ENCODE assay signal across 12 mouse cellular contexts in the genomic region with DNA sequence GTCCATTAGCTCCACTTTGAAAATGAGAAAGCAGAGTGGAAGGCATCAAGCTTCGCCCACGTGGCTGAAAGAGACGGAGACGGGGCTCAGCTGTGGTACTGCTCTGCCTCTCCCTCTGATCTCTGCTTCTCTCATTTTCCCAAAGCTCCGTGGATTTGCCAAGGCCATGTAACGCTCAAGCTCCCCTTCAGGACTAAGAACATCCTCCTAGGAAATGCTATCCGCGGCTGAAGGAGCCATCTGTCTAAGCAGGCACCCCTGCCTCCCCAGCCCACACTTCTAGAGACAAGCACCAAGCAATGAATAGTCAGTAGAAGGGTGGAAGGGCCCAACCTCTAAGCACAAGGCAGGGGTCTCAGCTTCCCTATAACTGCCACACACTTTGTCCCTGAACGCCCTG.
DNase-seq lines count a peak whose midpoint lies in the region; ATAC-seq and TF ChIP-seq lines count a peak whose summit lies in the region.
"Had no signal": no experiment of that assay in that cellular context is flagged by ENCODE, and none has a peak within 500 bp of the region (broad histone marks: within the 10 kb centered on the region; RNA-seq: fewer than 3 reads in every experiment).

No protein-coding gene starts in this region.

- H3K4me1 ChIP-seq in lung, embryonic 14.5 days (ENCODE audit: insufficient read depth): 0 out of 2 replicates have a peak, but pooled peaks cover 3% of the 10 kb centered on the region
- H3K4me1 ChIP-seq in forebrain, embryonic 13.5 days: peaks cover 39% of the 10 kb centered on the region
- peaks cover 18% of the 10 kb centered on the region for H3K4me1 ChIP-seq in hindbrain, postnatal 0 days (ENCODE audit: insufficient read depth, low read length)
- H3K4me1 ChIP-seq in neural tube, embryonic 15.5 days: peaks cover 38% of the 10 kb centered on the region
- H3K4me1 ChIP-seq in intestine, embryonic 16.5 days (ENCODE audit: control insufficient read depth, insufficient read depth, low read length): no peaks in the 10 kb centered on the region

- H3K27ac ChIP-seq in lung, embryonic 14.5 days (ENCODE audit: low read depth): no peak overlapping the region
- H3K27ac ChIP-seq in forebrain, embryonic 13.5 days: peak overlapping the region; percentile 95
- H3K27ac ChIP-seq in hindbrain, postnatal 0 days: peak overlapping the region; percentile 76
- H3K27ac ChIP-seq in neural tube, embryonic 15.5 days (replicated peaks): peak overlapping the region; percentile 79
- no peak overlapping the region for H3K27ac ChIP-seq in intestine, embryonic 16.5 days (ENCODE audit: low read length)
- H3K27ac ChIP-seq: limb, embryonic 13.5 days; lung, embryonic 15.5 days had no signal

- no peak overlapping the region for H3K4me2 ChIP-seq in lung, embryonic 14.5 days
- no peak overlapping the region for H3K4me2 ChIP-seq in forebrain, embryonic 13.5 days
- no peak overlapping the region for H3K4me2 ChIP-seq in hindbrain, postnatal 0 days (ENCODE audit: low read depth, low read length)
- H3K4me2 ChIP-seq in neural tube, embryonic 15.5 days: no peak overlapping the region
- H3K4me2 ChIP-seq in intestine, embryonic 16.5 days (ENCODE audit: low read depth, low read length): no peak overlapping the region
- H3K4me2 ChIP-seq: limb, embryonic 13.5 days; lung, embryonic 15.5 days had no signal

- no peaks in the 10 kb centered on the region for H3K36me3 ChIP-seq in lung, embryonic 14.5 days (ENCODE audit: insufficient read depth)
- H3K36me3 ChIP-seq in forebrain, embryonic 13.5 days (ENCODE audit: poor library complexity, severe bottlenecking): peaks cover 11% of the 10 kb centered on the region
- no peaks in the 10 kb centered on the region for H3K36me3 ChIP-seq in hindbrain, postnatal 0 days (ENCODE audit: insufficient read depth, low read length)
- no peaks in the 10 kb centered on the region for H3K36me3 ChIP-seq in neural tube, embryonic 15.5 days
- H3K36me3 ChIP-seq in intestine, embryonic 16.5 days (ENCODE audit: control insufficient read depth, insufficient read depth, low read length): no peaks in the 10 kb centered on the region
- H3K36me3 ChIP-seq: lung, embryonic 15.5 days had no signal

- H3K27me3 ChIP-seq in lung, embryonic 14.5 days (ENCODE audit: insufficient read depth, low read length): no peaks in the 10 kb centered on the region
- no peaks in the 10 kb centered on the region for H3K27me3 ChIP-seq in forebrain, embryonic 13.5 days
- no peaks in the 10 kb centered on the region for H3K27me3 ChIP-seq in hindbrain, postnatal 0 days (ENCODE audit: insufficient read depth, low read length)
- no peaks in the 10 kb centered on the region for H3K27me3 ChIP-seq in neural tube, embryonic 15.5 days (replicated peaks)
- no peaks in the 10 kb centered on the region for H3K27me3 ChIP-seq in intestine, embryonic 16.5 days (replicated peaks; ENCODE audit: control insufficient read depth, insufficient read depth, low read length)
- H3K27me3 ChIP-seq: limb, embryonic 13.5 days; lung, embryonic 15.5 days had no signal

- peak; percentile 8; the same call in 1 of the 2 replicates for ATAC-seq in lung, embryonic 14.5 days (ENCODE audit: insufficient read depth)
- no peak for ATAC-seq in forebrain, embryonic 13.5 days
- no peak for ATAC-seq in hindbrain, postnatal 0 days
- no peak for ATAC-seq in neural tube, embryonic 15.5 days (ENCODE audit: low FRiP score)
- ATAC-seq in intestine, embryonic 16.5 days: no peak

- DNase-seq in lung, embryonic 14.5 days: no peak
- no peak for DNase-seq in lung, postnatal 25 days (ENCODE audit: low spot score)
- DNase-seq in hindbrain, postnatal 0 days (ENCODE audit: low spot score): no peak
- DNase-seq in heart, postnatal 25 days (ENCODE audit: low spot score): no peak
- DNase-seq: heart, adult 18-20 months; heart, postnatal 14 days; layer of hippocampus, adult 9-11 months had no signal

- WGBS in lung, embryonic 14.5 days: 62% methylated on average over 9 of the region's 9 CpGs
- WGBS in forebrain, embryonic 13.5 days: 59% methylated on average over 9 of the region's 9 CpGs
- WGBS in hindbrain, postnatal 0 days: 47% methylated on average over 9 of the region's 9 CpGs
- WGBS in neural tube, embryonic 15.5 days: 39% methylated on average over 9 of the region's 9 CpGs
- 75% methylated on average over 9 of the region's 9 CpGs for WGBS in intestine, embryonic 16.5 days

- intact Hi-C loops in heart, postnatal 25 days (cut with DNase I): no loop called here

- H3K4me3 ChIP-seq in lung, embryonic 14.5 days (ENCODE audit: low read depth, low read length): no peak overlapping the region
- H3K4me3 ChIP-seq in forebrain, embryonic 13.5 days: no peak overlapping the region
- H3K4me3 ChIP-seq in hindbrain, postnatal 0 days (ENCODE audit: low read length): no peak overlapping the region
- no peak overlapping the region for H3K4me3 ChIP-seq in neural tube, embryonic 15.5 days (replicated peaks)
- H3K4me3 ChIP-seq in intestine, embryonic 16.5 days (ENCODE audit: low read length): no peak overlapping the region
- H3K4me3 ChIP-seq: limb, embryonic 13.5 days; lung, embryonic 15.5 days had no signal

- no peak overlapping the region for H3K9ac ChIP-seq in lung, embryonic 14.5 days
- no peak overlapping the region for H3K9ac ChIP-seq in forebrain, embryonic 13.5 days
- H3K9ac ChIP-seq in hindbrain, postnatal 0 days (replicated peaks; ENCODE audit: low read length): no peak overlapping the region; the same call in 1 of the 2 replicates
- no peak overlapping the region for H3K9ac ChIP-seq in neural tube, embryonic 15.5 days (replicated peaks)
- no peak overlapping the region for H3K9ac ChIP-seq in intestine, embryonic 16.5 days (ENCODE audit: low read depth, low read length)
- H3K9ac ChIP-seq: limb, embryonic 13.5 days; lung, embryonic 15.5 days had no signal

- no peak for TF ChIP-seq CTCF in lung, embryonic 14.5 days (IDR thresholded peaks at IDR 0.05; ENCODE audit: low read depth)
- TF ChIP-seq CTCF in hindbrain, postnatal 0 days (IDR thresholded peaks at IDR 0.05; ENCODE audit: low read depth): no peak

- H3K9me3 ChIP-seq in lung, embryonic 14.5 days (ENCODE audit: low read depth, low read length): no peaks in the 10 kb centered on the region
- no peaks in the 10 kb centered on the region for H3K9me3 ChIP-seq in forebrain, embryonic 13.5 days (replicated peaks)
- no peaks in the 10 kb centered on the region for H3K9me3 ChIP-seq in hindbrain, postnatal 0 days (ENCODE audit: low read length)
- no peaks in the 10 kb centered on the region for H3K9me3 ChIP-seq in neural tube, embryonic 15.5 days (replicated peaks)
- H3K9me3 ChIP-seq in intestine, embryonic 16.5 days (ENCODE audit: control insufficient read depth, low read length): no peaks in the 10 kb centered on the region
- H3K9me3 ChIP-seq: limb, embryonic 13.5 days; lung, embryonic 15.5 days had no signal

Comparison
In these comparisons a context has a peak if more than half of its experiments do, and no peak if none do; other contexts are left out.
1. H3K27ac ChIP-seq: peak in forebrain, embryonic 13.5 days (single experiment), hindbrain, postnatal 0 days (single experiment) and neural tube, embryonic 15.5 days (single experiment); none in lung, embryonic 14.5 days (single experiment) and intestine, embryonic 16.5 days (single experiment).